Mouse (Mus musculus) liver, adult 2 months (tissue): ENCODE results near the gene B4galt5.

Source experiments
- CTCF ChIP-seq: fragments of 200-500 bp; IDR thresholded peaks from 2 replicates; pipeline ENCODE4 v1.5.1; 2011; ENCODE audit warnings: low read depth, low read length, control low read depth
- POLR2A ChIP-seq: fragments of 200-500 bp; IDR thresholded peaks from 2 replicates; pipeline ENCODE4 v1.6.1; 2011; ENCODE audit warnings: low read length, control low read depth; ENCODE audit not compliant: insufficient read depth; ENCODE audit errors: extremely low read depth

DNA sequence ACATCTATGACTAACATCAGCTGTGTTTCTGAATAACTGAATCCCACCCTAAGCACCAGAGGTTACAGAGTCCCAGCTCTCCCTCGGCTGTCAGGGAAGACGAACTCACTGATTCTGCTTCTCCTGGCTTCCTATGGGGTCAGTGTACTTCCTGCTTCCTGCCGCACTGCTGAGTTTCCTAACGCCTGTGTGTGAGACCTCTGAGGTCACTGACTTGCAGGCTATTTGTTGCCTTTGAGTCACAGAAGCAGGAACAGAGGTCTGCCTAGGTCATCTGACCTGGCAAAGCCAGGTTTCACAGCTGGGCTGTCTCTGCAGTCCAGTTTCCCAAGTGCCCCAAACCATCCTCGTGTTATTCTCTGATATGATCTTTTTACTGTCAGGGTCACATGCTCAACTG, 30.0 kb downstream of the B4galt5 start:
- no peak for TF ChIP-seq CTCF
- no peak for TF ChIP-seq POLR2A
